Mouse (Mus musculus): ENCODE data around the gene Ugt1a8. TPM values are rescaled to one million over a fixed set of nuclear protein-coding genes. Genes with fewer than 3 reads are reported as not detected.
"Not testable (repeated sequence)": the region's sequence is repeated elsewhere in the genome, so short reads cannot be mapped to it uniquely, and the experiment has no call there.

Gene Ugt1a8
- polyA plus RNA-seq (2012; rRNA removed), result 0.20 and 0.22 TPM in 2 replicates

DNA sequence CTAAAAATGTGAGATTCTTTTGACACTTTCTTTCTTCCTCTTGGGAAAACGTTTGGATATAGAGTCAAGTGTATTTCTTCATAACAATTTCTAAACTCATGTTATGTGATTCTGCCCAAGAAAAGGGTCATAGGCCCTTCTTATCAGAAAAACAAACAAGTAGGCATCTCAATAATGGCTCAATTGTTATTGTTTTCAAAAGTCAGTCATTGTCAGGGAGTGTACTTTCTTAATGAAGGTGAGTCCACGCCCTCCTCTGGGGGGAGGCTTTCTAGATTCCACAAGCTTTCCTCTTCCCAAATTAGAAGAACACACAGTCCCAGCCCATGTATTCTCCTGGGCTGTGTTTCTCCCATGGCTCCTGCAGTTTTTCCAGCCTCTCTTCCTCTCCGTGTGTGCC lies at the start of gene Ugt1a8:
Gene Ugt1a8, plus strand, starts transcription at position 301 of the 400 bp plus-strand sequence.
- TF ChIP-seq CTCF (conservative IDR thresholded peaks at IDR 0.05; ENCODE audit: insufficient read depth, insufficient read length, low read depth, low read length) (no peak), POLR2A (IDR thresholded peaks at IDR 0.05; ENCODE audit: low read depth, low read length) (no peak)
- DNase-seq, result no peak
- H3K27ac ChIP-seq (ENCODE audit: insufficient read depth, low read depth, low read length), result no peak within 1 kb of the TSS
- H3K4me1 ChIP-seq (ENCODE audit: control insufficient read depth, insufficient read depth, low read length), result no peaks in the 10 kb centered on the region
- no peak within 1 kb of the TSS for H3K4me3 ChIP-seq (ENCODE audit: insufficient read depth, low read depth, low read length)
- WGBS, result 76% methylated on average over 3 of the region's 3 CpGs
- no peaks in the 10 kb centered on the region for H3K27me3 ChIP-seq (replicated peaks; ENCODE audit: control insufficient read depth, insufficient read depth, low read length)
- H3K36me3 ChIP-seq (ENCODE audit: control insufficient read depth, insufficient read depth, low read length), result no peaks in the 10 kb centered on the region

DNA sequence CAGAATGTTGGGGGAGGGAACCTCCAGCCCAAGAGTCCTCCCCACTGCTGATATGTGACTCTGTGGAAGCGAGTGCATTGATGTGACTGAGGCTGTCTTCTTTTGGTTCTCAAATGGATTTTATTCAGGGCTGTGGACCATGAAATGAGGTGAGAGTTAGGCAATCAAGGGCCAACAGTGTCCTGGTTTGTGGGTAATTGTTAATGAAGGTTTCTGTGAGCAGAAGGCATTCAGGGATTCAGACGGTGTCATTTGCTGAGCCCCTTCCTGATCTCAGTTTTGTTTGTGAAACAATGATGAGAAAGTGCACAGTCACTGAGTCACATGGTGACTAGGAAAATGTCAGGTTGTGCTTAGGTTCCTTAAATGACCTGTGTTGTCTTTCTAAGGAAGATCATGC lies 44.6 kb upstream of the Ugt1a8 start:
- 42% methylated on average over 1 of the region's 2 CpGs for WGBS
- not testable (repeated sequence) for H3K36me3 ChIP-seq (ENCODE audit: control insufficient read depth, insufficient read depth, low read length); H3K4me1 ChIP-seq (ENCODE audit: control insufficient read depth, insufficient read depth, low read length); H3K27ac ChIP-seq (ENCODE audit: insufficient read depth, low read depth, low read length); H3K4me3 ChIP-seq (ENCODE audit: insufficient read depth, low read depth, low read length); H3K27me3 ChIP-seq (replicated peaks; ENCODE audit: control insufficient read depth, insufficient read depth, low read length)
- peak; percentile 57 for DNase-seq

DNA sequence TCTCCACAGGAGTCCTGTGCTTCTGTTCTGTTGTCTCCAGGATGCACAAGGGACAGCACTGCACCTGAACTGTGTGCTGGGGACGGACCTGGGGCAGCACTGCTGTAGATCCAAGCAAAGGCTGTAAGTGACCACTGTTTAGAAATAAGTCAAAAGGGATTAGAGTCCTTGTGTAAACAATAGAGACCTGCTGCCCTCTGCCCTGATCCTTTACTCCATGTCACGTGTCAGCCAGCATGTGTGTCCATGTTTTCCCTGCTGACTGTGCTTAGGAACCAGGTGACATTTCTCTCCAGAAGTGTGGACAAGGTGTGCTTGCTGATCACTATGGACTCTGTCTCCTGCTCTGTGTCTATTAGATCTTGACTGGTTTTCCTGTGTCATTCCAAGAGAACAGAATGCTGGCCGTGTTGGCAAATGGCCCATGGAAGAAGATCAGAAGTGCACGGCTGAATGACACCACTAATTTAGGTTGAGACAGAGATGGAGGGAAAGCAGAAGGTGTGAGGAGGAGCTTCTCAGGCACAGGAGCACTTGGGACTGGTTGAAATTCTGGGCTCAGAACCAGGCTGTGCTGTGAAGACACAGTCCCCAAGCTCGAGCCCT lies 42.7 kb upstream of the Ugt1a8 start:
- H3K27ac ChIP-seq (ENCODE audit: insufficient read depth, low read depth, low read length); H3K4me1 ChIP-seq (ENCODE audit: control insufficient read depth, insufficient read depth, low read length); H3K4me3 ChIP-seq (ENCODE audit: insufficient read depth, low read depth, low read length); H3K36me3 ChIP-seq (ENCODE audit: control insufficient read depth, insufficient read depth, low read length); H3K27me3 ChIP-seq (replicated peaks; ENCODE audit: control insufficient read depth, insufficient read depth, low read length): not testable (repeated sequence)
- 44% methylated on average over 4 of the region's 5 CpGs for WGBS
- DNase-seq, result peak; percentile 42

DNA sequence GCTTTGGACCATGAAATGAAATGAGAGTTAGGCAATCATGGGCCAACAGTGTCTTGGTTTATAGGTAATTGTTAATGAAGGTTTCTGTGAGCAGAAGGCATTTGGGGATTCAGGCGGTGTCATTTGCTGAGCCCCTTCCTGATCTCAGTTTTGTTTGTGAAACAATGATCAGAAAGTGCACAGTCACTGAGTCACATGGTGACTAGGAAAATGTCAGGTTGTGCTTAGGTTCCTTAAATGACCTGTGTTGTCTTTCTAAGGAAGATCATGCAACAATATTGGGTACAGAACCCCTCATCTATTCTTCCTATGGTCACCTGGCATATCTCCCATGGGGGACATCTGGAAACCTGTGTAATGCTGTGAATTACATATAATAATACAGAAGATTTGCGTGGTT lies 40.2 kb upstream of the Ugt1a8 start:
- H3K36me3 ChIP-seq (ENCODE audit: control insufficient read depth, insufficient read depth, low read length); H3K4me3 ChIP-seq (ENCODE audit: insufficient read depth, low read depth, low read length); DNase-seq; H3K4me1 ChIP-seq (ENCODE audit: control insufficient read depth, insufficient read depth, low read length); H3K27me3 ChIP-seq (replicated peaks; ENCODE audit: control insufficient read depth, insufficient read depth, low read length); H3K27ac ChIP-seq (ENCODE audit: insufficient read depth, low read depth, low read length): not testable (repeated sequence)
- WGBS, result 86% methylated on average over 2 of the region's 2 CpGs

DNA sequence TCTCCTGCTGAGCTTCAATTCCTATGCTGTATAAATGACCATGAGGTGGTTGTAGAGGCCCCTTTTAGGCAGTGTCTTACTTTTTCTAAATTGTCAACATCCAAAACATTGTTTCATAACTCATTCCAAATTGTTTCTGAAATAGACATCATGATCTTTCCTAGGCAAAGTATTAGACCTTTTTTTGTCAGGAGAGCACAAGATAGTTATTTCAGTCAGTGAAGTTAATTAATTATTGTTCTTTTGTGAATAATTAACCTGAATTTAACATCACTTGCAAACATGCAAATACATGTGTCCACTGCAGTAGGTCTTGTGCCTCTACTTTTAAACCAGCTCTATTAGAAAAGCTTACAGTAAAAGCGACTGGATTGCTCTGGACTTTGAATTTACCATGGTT lies 32.5 kb upstream of the Ugt1a8 start, which contains the start of gene Ugt1a10:
Gene Ugt1a10, plus strand, starts transcription at position 301 of the 400 bp plus-strand sequence.
- no peak for DNase-seq
- TF ChIP-seq CTCF (conservative IDR thresholded peaks at IDR 0.05; ENCODE audit: insufficient read depth, insufficient read length, low read depth, low read length) (no peak), POLR2A (IDR thresholded peaks at IDR 0.05; ENCODE audit: low read depth, low read length) (no peak)
- whole genome bisulfite sequencing, result 49% methylated on average over 1 of the region's 1 CpGs
- Histone ChIP-seq H3K36me3 (ENCODE audit: control insufficient read depth, insufficient read depth, low read length) (no peaks in the 10 kb centered on the region), H3K27ac (ENCODE audit: insufficient read depth, low read depth, low read length) (no peak within 1 kb of the TSS), H3K4me3 (ENCODE audit: insufficient read depth, low read depth, low read length) (no peak within 1 kb of the TSS), H3K4me1 (ENCODE audit: control insufficient read depth, insufficient read depth, low read length) (no peaks in the 10 kb centered on the region), H3K27me3 (replicated peaks; ENCODE audit: control insufficient read depth, insufficient read depth, low read length) (no peaks in the 10 kb centered on the region)

DNA sequence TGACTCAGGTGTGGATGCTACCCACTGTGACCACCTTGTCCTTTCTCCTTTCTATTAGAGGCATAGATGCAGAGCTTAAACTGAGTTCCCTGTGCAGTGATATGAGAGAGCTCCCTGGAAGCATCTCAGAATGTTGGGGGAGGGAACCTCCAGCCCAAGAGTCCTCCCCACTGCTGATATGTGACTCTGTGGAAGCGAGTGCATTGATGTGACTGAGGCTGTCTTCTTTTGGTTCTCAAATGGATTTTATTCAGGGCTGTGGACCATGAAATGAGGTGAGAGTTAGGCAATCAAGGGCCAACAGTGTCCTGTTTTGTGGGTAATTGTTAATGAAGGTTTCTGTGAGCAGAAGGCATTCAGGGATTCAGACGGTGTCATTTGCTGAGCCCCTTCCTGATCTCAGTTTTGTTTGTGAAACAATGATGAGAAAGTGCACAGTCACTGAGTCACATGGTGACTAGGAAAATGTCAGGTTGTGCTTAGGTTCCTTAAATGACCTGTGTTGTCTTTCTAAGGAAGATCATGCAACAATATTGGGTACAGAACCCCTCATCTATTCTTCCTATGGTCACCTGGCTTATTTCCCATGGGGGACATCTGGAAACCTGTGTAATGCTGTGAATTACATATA lies 21.0 kb upstream of the Ugt1a8 start:
- DNase-seq; H3K27me3 ChIP-seq (replicated peaks; ENCODE audit: control insufficient read depth, insufficient read depth, low read length); H3K4me3 ChIP-seq (ENCODE audit: insufficient read depth, low read depth, low read length); H3K27ac ChIP-seq (ENCODE audit: insufficient read depth, low read depth, low read length); H3K4me1 ChIP-seq (ENCODE audit: control insufficient read depth, insufficient read depth, low read length); H3K36me3 ChIP-seq (ENCODE audit: control insufficient read depth, insufficient read depth, low read length): not testable (repeated sequence)
- 27% methylated on average over 1 of the region's 2 CpGs for WGBS

DNA sequence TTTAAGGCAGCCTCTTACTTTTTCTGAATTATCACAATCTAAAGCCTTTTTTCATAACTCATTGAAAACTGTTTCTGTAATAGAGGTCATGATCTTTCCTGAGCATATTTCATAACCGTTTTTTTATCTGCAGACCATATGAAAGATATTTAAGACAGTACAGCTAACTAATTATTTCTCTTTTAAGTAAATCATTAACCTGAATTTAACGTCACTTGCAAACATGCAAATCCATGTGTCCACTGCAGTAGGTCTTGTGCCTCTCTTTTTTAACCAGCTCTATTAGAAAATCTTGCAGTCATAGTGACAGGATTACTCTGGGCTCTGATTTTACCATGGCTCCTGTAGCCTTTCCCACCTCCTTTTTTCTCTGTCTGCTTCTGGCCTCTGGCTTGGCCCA lies 17.1 kb upstream of the Ugt1a8 start, which contains the start of gene Ugt1a9:
Gene Ugt1a9, plus strand, starts transcription at position 306 of the 400 bp plus-strand sequence.
- 32% methylated on average over 2 of the region's 2 CpGs for WGBS
- no peak for DNase-seq
- Histone ChIP-seq H3K4me1 (ENCODE audit: control insufficient read depth, insufficient read depth, low read length) (no peaks in the 10 kb centered on the region), H3K4me3 (ENCODE audit: insufficient read depth, low read depth, low read length) (no peak within 1 kb of the TSS), H3K36me3 (ENCODE audit: control insufficient read depth, insufficient read depth, low read length) (no peaks in the 10 kb centered on the region), H3K27me3 (replicated peaks; ENCODE audit: control insufficient read depth, insufficient read depth, low read length) (no peaks in the 10 kb centered on the region), H3K27ac (ENCODE audit: insufficient read depth, low read depth, low read length) (no peak within 1 kb of the TSS)
- TF ChIP-seq CTCF (conservative IDR thresholded peaks at IDR 0.05; ENCODE audit: insufficient read depth, insufficient read length, low read depth, low read length), result no peak
- no peak for TF ChIP-seq POLR2A (IDR thresholded peaks at IDR 0.05; ENCODE audit: low read depth, low read length)

DNA sequence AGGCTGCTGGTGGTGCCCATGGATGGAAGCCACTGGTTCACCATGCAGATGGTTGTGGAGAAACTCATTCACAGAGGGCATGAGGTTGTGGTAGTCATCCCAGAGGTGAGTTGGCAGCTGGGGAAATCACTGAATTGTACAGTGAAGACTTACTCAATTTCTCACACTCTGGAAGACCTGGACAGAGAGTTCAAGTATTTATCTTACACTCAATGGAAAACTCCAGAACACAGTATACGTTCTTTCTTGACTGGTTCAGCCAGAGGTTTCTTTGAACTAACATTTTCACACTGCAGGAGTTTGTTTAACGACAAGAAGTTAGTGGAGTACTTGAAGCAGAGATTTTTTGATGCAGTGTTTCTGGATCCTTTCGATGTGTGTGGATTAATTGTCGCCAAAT lies 16.7 kb upstream of the Ugt1a8 start:
- no peaks in the 10 kb centered on the region for H3K36me3 ChIP-seq (ENCODE audit: control insufficient read depth, insufficient read depth, low read length)
- DNase-seq, result no peak
- H3K27ac ChIP-seq (ENCODE audit: insufficient read depth, low read depth, low read length), result no peak overlapping the region
- TF ChIP-seq POLR2A (IDR thresholded peaks at IDR 0.05; ENCODE audit: low read depth, low read length), result no peak
- no peak for TF ChIP-seq CTCF (conservative IDR thresholded peaks at IDR 0.05; ENCODE audit: insufficient read depth, insufficient read length, low read depth, low read length)
- 88% methylated on average over 4 of the region's 4 CpGs for WGBS
- H3K27me3 ChIP-seq (replicated peaks; ENCODE audit: control insufficient read depth, insufficient read depth, low read length), result no peaks in the 10 kb centered on the region
- no peak overlapping the region for H3K4me3 ChIP-seq (ENCODE audit: insufficient read depth, low read depth, low read length)
- H3K4me1 ChIP-seq (ENCODE audit: control insufficient read depth, insufficient read depth, low read length), result no peaks in the 10 kb centered on the region
